Mouse (Mus musculus) forebrain, embryonic 13.5 days (tissue): ENCODE results near the gene Rrbp1. TPM values are rescaled to one million over a fixed set of nuclear protein-coding genes. Genes with fewer than 3 reads are reported as not detected.

Experiments used
- ATAC-seq: fragments of 200-750 bp; cut with Nextera tagmentation; 2 replicates; pipeline ENCODE4 v1.8.0; 2017
- H3K27ac ChIP-seq: fragments of 300-500 bp; sonication (generic); 2 replicates; pipeline ENCODE4 v1.5.1; 2015; ENCODE audit warnings: inconsistent platforms, mild to moderate bottlenecking, moderate library complexity
- H3K27me3 ChIP-seq: fragments of 300-500 bp; sonication (generic); 2 replicates; pipeline ENCODE4 v1.6.1; 2015; ENCODE audit warnings: mild to moderate bottlenecking, inconsistent platforms
- H3K36me3 ChIP-seq: fragments of 300-500 bp; sonication (generic); 2 replicates; pipeline ENCODE4 v1.6.1; 2015; ENCODE audit warnings: mild to moderate bottlenecking, inconsistent platforms; ENCODE audit not compliant: poor library complexity, severe bottlenecking
- H3K4me1 ChIP-seq: fragments of 300-500 bp; sonication (generic); 2 replicates; pipeline ENCODE4 v1.6.1; 2015; ENCODE audit warnings: inconsistent platforms
- H3K4me2 ChIP-seq: fragments of 300-500 bp; sonication (generic); 2 replicates; pipeline ENCODE4 v1.6.1; 2015; ENCODE audit warnings: inconsistent platforms, mild to moderate bottlenecking, moderate library complexity
- H3K4me3 ChIP-seq: fragments of 300-500 bp; sonication (generic); 2 replicates; pipeline ENCODE4 v1.5.1; 2015; ENCODE audit warnings: mild to moderate bottlenecking, inconsistent platforms
- H3K9ac ChIP-seq: fragments of 300-500 bp; sonication (generic); 2 replicates; pipeline ENCODE4 v1.6.1; 2015; ENCODE audit warnings: mild to moderate bottlenecking, inconsistent platforms
- H3K9me3 ChIP-seq: fragments of 300-500 bp; sonication (generic); replicated peaks from 2 replicates; pipeline ENCODE4 v1.6.1; 2016; ENCODE audit warnings: inconsistent platforms
- WGBS: fragments of 180-500 bp; shearing (Covaris S2); methylation state at CpG from one replicate; pipeline ENCODE4 v1.1.7; 2015; 5-methylcytosine and 5-hydroxymethylcytosine counted together
- polyA plus RNA-seq: library from polyadenylated mRNA; unstranded; fragments of >200 nt; fragmentation: Nextera tagmentation; extraction: Ambion mirVana; gene quantifications from 2 replicates; pipeline ENCODE4 v1.2.1, GENCODE M21; 2015

The Rrbp1 gene
- polyA plus RNA-seq, 1 experiment from 2014 or later = 23.9 TPM

DNA sequence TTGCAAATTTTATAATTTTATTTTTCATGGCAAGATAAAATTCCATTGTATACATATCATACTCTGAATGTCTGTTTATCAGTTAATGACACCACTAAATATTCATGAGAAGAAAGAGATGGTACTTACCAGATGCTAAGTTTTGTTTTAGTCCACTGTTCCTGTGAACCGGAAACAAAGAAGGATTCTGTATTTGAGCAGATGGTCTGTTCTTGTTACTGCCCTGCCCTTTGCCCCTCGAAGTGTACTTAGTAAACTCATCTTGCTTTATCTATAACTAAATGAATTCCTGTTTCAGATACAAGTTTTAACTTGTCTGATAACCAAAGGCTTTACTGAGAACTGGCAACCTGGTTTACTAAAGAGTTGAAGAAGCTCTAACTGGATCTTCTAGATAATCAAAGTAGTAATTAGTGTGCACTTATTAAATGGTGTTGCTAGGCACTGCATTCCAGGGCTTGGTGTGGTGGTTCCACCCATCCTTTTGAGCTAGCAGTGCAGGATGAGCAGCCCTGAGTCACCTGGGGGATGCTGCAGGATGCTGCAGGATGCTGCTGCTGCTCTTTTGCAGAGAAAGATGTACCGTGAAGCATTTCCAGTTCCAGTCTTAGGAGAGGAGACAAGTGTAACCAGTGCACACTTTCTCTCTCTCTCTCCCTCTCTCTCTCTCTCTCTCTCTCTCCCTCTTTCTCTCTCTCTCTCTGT, 81.3 kb downstream of the Rrbp1 start:
- Histone ChIP-seq H3K27ac (no peak overlapping the region), H3K36me3 (no peaks in the 10 kb centered on the region), H3K4me1 (peaks cover 17% of the 10 kb centered on the region), H3K9ac (no peak overlapping the region), H3K9me3 (no peaks in the 10 kb centered on the region), H3K4me3 (no peak overlapping the region), H3K27me3 (no peaks in the 10 kb centered on the region), H3K4me2 (no peak overlapping the region)
- ATAC-seq = no peak
- 69% methylated on average over 3 of the region's 3 CpGs for WGBS

DNA sequence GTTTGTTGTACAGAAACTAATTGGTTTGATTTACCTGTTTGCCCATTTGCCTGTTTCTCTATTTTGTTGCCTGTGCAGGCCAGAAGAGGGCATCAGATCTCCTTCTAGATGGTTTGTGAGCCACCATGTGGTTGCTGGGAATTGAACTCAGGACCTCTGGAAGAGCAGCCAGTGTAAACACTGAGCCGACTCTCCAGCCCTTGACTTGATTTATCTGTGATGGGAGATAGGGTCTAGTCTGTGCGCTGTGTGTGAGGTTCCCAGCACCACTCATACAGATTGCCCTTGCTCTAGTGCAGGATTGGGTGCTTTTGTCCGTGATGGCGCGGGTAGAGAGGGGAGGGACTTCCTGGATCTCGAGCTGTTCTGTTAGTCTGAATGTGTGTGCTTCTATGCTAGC, 85.2 kb downstream of the Rrbp1 start:
- Histone ChIP-seq H3K9me3 (no peaks in the 10 kb centered on the region), H3K27me3 (no peaks in the 10 kb centered on the region), H3K27ac (no peak overlapping the region), H3K9ac (no peak overlapping the region), H3K4me3 (no peak overlapping the region), H3K36me3 (no peaks in the 10 kb centered on the region), H3K4me1 (peaks cover 15% of the 10 kb centered on the region; the same call in 1 of the 2 replicates), H3K4me2 (no peak overlapping the region)
- ATAC-seq = no peak
- 97% methylated on average over 6 of the region's 6 CpGs for WGBS

DNA sequence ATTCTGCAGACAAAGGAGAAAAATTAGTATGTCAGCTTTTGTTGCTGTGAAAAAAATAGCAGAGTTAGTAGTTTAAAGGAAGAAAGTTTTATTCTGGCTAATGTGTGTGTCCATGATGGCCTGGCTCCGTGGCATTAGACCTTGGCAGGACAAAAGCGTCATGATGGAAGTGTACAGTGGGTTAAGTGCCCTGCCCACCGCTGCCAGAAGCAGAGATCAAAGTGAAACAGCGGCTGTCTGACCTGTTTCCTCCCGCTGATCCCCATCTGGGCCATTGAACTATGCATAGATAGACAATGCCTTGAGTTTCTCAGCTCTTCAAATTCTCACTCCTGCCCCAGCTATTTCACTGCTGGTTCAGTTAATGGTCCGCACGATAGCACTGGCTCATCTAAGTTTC, 87.0 kb downstream of the Rrbp1 start:
- Histone ChIP-seq H3K9ac (no peak overlapping the region), H3K9me3 (no peaks in the 10 kb centered on the region), H3K4me3 (no peak overlapping the region), H3K27me3 (no peaks in the 10 kb centered on the region), H3K4me2 (no peak overlapping the region), H3K36me3 (no peaks in the 10 kb centered on the region), H3K27ac (no peak overlapping the region), H3K4me1 (peaks cover 20% of the 10 kb centered on the region)
- WGBS = 74% methylated on average over 7 of the region's 7 CpGs
- no peak for ATAC-seq

DNA sequence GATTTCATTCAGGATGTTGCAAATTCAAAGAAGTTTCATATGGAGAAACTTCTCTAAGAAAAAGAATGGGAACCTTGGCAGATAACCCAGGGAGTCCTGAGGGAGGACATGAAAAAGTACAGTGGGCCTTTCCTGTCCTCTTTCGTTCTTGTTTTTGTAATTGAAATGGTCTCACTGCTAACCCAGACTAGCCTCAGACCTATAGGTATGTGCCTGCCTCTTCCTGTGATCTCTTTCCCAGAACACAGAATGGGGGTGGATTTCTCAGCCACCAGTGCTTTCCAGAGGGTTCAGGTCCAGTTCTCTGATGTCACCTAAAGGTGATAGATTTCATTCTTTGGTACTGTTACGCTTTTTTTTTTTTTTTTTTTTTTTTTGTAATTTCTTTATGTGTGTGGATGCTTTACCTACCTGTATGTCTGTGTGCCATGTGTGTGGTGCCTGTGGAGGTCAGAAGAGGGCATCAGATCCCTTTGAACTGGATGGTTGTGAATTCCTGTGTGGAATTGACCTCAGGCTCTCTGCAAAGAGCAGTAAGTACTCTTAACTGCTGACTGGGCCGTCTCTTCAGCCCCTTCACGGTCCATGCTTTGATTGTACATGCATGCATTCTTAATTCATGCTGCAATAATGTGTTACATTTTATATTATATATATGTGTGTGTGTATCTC, 92.1 kb downstream of the Rrbp1 start:
- Histone ChIP-seq H3K9me3 (no peaks in the 10 kb centered on the region), H3K9ac (no peak overlapping the region), H3K4me3 (no peak overlapping the region), H3K27ac (no peak overlapping the region), H3K36me3 (no peaks in the 10 kb centered on the region), H3K4me2 (no peak overlapping the region), H3K4me1 (peaks cover 44% of the 10 kb centered on the region), H3K27me3 (no peaks in the 10 kb centered on the region)
- 72% methylated on average over 4 of the region's 4 CpGs for WGBS
- no peak for ATAC-seq

DNA sequence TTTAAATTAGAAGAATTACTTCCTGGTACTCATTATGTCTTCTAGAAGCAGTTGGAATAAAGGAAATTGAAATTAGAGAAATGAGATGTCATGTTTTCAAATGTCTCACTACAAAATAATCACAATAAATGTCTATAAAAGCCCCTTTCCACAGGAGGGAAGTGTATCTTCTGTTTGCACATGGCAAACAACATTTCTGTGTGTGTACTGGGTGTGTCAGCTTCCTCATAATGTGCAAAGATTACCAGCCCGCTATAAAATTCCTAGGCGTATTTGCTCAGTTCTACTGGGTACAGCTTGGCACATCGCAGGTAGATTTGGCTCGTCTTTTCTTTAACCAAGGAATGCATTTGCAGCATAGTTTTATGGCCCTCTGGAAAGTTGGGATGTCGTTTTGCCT, 93.4 kb downstream of the Rrbp1 start:
- Histone ChIP-seq H3K4me1 (peaks cover 45% of the 10 kb centered on the region), H3K27ac (no peak overlapping the region), H3K4me3 (peak overlapping the region; percentile 78; the same call in 1 of the 2 replicates), H3K9ac (no peak overlapping the region), H3K9me3 (no peaks in the 10 kb centered on the region), H3K4me2 (peak overlapping the region; percentile 77), H3K27me3 (no peaks in the 10 kb centered on the region; the same call in 1 of the 2 replicates), H3K36me3 (no peaks in the 10 kb centered on the region)
- WGBS = 88% methylated on average over 5 of the region's 5 CpGs
- no peak for ATAC-seq

DNA sequence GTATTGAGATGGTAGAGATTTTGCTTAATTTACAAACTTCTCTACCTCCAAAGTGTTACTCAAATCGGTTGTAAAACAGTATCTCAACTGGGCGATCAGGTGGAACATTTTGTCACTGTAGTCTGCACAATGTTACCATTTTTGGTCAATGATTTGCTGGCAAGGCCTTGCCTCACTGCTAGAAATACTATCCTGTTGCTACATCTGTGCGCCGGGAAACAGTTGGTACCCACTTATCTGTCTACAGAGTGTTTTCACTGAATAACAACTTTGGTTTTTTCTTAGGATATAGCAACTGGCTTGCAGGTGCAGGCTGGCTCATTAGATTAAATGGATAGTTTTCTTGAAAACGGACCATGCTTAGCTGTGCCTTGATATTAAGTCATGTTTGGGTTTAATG, 94.8 kb downstream of the Rrbp1 start:
- Histone ChIP-seq H3K36me3 (no peaks in the 10 kb centered on the region), H3K27me3 (no peaks in the 10 kb centered on the region; the same call in 1 of the 2 replicates), H3K27ac (peak overlapping the region; percentile 99; the same call in 1 of the 2 replicates), H3K4me1 (peaks cover 45% of the 10 kb centered on the region), H3K9me3 (no peaks in the 10 kb centered on the region), H3K9ac (peak overlapping the region; percentile 91), H3K4me3 (peak overlapping the region; percentile 78), H3K4me2 (peak overlapping the region; percentile 77)
- WGBS = 8% methylated on average over 5 of the region's 5 CpGs
- ATAC-seq = no peak

DNA sequence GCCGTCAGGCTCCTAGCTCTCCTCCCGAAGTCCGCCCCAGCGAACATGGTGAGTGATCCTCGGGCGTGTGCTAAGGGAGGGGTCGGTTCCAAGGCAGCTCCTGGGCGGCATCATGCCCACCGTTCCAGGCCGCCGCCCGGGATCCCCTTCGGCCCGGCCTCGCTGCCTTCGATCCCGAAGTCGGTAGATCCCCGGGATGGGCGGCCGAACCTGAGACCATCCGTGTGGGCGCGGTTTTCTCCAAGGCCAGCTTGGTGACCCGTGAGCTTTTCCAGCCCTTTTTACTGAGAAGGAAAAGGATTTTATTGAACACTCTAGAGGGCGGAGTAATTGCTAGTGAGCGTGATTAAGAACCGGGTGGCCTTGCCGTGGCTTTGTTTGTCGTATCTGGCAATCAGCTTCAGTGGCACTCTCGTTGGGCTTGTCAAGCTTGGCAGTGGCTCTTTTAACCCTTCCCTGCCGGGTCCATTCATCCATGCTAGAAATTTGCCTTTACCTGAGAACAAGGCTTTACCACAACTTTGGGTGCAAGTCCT, 95.4 kb downstream of the Rrbp1 start:
- no peaks in the 10 kb centered on the region for H3K9me3 ChIP-seq
- WGBS = 0% methylated on average over 32 of the region's 32 CpGs
- H3K4me3 ChIP-seq = peak overlapping the region; percentile 78
- no peaks in the 10 kb centered on the region for H3K36me3 ChIP-seq
- H3K4me1 ChIP-seq = peaks cover 41% of the 10 kb centered on the region
- H3K4me2 ChIP-seq = peak overlapping the region; percentile 77
- peak overlapping the region; percentile 99 for H3K27ac ChIP-seq
- ATAC-seq = peak; percentile 67
- peak overlapping the region; percentile 91 for H3K9ac ChIP-seq
- no peaks in the 10 kb centered on the region; the same call in 1 of the 2 replicates for H3K27me3 ChIP-seq

DNA sequence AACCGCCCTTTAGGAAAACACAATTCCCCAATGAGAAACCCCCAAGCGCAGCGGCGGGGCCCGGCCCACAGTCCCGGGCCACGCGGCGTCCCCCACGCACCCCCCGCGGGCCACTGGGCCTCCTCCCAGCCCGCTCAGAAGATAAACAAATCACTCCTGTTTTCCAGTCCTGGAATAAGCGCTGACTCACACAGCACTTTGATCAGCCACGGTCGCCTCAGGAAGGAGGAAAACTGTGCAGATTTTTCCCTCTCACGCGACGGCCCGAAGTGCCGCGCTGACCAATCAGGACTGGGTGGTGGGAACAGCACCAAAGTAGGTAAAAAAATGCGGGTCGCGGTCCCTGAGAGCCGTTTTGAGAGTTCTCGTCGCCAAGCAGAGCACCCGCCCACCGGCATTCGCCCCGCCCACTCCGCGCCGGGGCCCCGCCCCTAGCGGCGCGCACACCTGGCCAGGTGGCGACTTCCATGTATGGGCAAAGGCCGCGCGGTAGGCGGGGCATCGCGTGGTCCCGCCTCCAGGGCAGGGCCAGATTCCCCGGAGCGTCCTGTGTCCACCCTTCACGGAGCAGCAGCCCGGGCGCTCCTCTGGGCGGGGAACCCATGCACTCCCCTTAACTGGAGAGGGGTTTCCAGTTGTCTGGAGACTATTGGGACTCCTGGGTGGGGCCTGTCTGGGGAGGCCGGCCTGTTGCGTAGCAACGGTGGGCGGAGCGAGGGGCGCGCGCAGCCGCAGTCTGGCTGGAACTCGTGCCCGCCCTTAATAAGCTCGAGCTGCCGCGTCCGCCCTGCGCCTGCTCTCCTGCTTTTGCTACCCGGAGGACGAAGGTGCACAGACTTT, 96.1 kb downstream of the Rrbp1 start, which contains the start of gene Dstn:
TSS of gene Dstn (plus strand) at position 561 of the 840 bp plus-strand sequence.
- peak within 1 kb of the TSS; percentile 77 for H3K4me2 ChIP-seq
- no peaks in the 10 kb centered on the region for H3K9me3 ChIP-seq
- H3K4me1 ChIP-seq = peaks cover 40% of the 10 kb centered on the region
- H3K9ac ChIP-seq = peak within 1 kb of the TSS; percentile 91
- under 1% methylated on average over 71 of the region's 71 CpGs for WGBS
- no peaks in the 10 kb centered on the region; the same call in 1 of the 2 replicates for H3K27me3 ChIP-seq
- H3K36me3 ChIP-seq = no peaks in the 10 kb centered on the region
- peak within 1 kb of the TSS; percentile 99 for H3K27ac ChIP-seq
- H3K4me3 ChIP-seq = peak within 1 kb of the TSS; percentile 78
- peak; percentile 96 for ATAC-seq

DNA sequence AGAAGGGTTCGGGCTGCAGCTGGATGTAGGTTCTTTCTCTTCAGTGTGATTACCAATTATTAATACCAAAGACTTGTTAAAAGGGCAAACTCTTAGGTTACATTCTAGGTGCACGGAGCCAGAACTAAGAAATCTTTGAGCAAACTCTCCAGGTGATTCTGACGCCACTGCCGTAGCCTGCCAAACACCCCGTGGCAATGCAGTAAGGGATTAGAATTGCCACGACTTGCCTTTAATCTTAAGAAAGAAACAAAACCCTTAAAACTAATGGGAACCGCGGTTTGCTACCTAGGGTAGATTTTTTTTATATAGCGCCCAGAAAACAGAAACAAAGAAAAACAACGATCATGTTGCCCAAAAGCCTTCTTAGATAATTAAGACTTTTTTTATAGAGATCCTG, 96.8 kb downstream of the Rrbp1 start:
- 5% methylated on average over 10 of the region's 10 CpGs for WGBS
- no peak for ATAC-seq

DNA sequence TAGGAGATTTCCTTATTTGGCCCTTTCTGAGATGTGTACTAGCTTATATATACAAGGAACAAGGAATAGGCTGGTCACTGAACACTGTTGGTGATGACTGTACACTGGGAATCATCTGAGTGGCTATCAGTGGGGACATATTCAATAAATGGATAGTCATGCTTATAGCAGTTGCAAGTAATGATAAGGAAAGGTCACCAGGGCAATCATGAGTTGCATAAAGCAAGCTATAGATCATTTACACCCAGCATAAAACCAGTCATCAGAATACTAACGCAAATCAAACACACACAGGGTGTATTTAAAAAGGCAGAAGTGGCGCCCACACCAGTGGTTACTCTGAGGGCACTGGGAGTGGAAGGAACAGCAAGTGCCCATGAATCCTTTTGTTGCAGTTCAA, 98.9 kb downstream of the Rrbp1 start:
- H3K36me3 ChIP-seq = no peaks in the 10 kb centered on the region
- WGBS = 91% methylated on average over 2 of the region's 2 CpGs
- no peak overlapping the region for H3K27ac ChIP-seq
- ATAC-seq = no peak
- H3K4me1 ChIP-seq = peaks cover 14% of the 10 kb centered on the region
- H3K4me3 ChIP-seq = no peak overlapping the region
- H3K4me2 ChIP-seq = no peak overlapping the region
- H3K27me3 ChIP-seq = no peaks in the 10 kb centered on the region; the same call in 1 of the 2 replicates
- no peaks in the 10 kb centered on the region for H3K9me3 ChIP-seq
- no peak overlapping the region for H3K9ac ChIP-seq

More for the DNA sequence above, 96.8 kb downstream of the Rrbp1 start:
- H3K9ac ChIP-seq = peak overlapping the region; percentile 91
- peak overlapping the region; percentile 77 for H3K4me2 ChIP-seq
- no peaks in the 10 kb centered on the region for H3K9me3 ChIP-seq
- no peaks in the 10 kb centered on the region for H3K36me3 ChIP-seq
- no peaks in the 10 kb centered on the region; the same call in 1 of the 2 replicates for H3K27me3 ChIP-seq
- H3K27ac ChIP-seq = peak overlapping the region; percentile 99; the same call in 1 of the 2 replicates
- peaks cover 34% of the 10 kb centered on the region for H3K4me1 ChIP-seq
- H3K4me3 ChIP-seq = peak overlapping the region; percentile 78

DNA sequence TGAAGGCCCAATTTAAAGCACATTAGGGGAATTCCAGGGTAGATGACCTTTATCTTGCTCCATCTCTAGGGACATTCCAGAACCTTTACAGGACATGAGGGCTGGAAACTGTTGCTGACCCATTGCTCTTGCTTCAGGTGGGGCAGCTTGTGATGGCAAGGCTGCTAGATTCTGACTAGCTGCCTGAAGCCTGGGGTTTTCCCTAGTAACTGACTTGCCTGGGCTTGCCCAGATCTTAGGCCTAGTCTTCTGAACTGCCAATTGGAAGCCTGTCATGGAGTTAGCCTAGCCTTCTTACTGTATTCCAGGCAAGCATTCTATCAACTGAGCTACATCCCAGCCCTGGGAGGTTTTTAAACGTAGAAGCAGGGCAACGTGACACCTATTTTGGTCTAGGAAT, 101.8 kb downstream of the Rrbp1 start:
- H3K4me3 ChIP-seq = no peak overlapping the region
- H3K4me2 ChIP-seq = no peak overlapping the region
- peaks cover 3% of the 10 kb centered on the region; the same call in 1 of the 2 replicates for H3K4me1 ChIP-seq
- H3K36me3 ChIP-seq = no peaks in the 10 kb centered on the region
- no peak overlapping the region for H3K9ac ChIP-seq
- ATAC-seq = no peak
- H3K27ac ChIP-seq = no peak overlapping the region
- no peaks in the 10 kb centered on the region; the same call in 1 of the 2 replicates for H3K27me3 ChIP-seq
- 88% methylated on average over 2 of the region's 2 CpGs for WGBS
- H3K9me3 ChIP-seq = no peaks in the 10 kb centered on the region
